Mouse (Mus musculus) heart, adult 2 months (tissue): ENCODE measurements around the gene Bmper.

ENCODE experiments used
- CTCF ChIP-seq: fragments of 200-600 bp; IDR thresholded peaks from 2 replicates; pipeline ENCODE4 v1.8.1; 2022; ENCODE audit warnings: antibody characterized with exemption, mild to moderate bottlenecking, moderate library complexity
- POLR2A ChIP-seq: fragments of 200-500 bp; IDR thresholded peaks from 2 replicates; pipeline ENCODE4 v1.6.1; 2011; ENCODE audit warnings: mild to moderate bottlenecking, low read depth, low read length, control low read depth; ENCODE audit not compliant: insufficient read depth

DNA sequence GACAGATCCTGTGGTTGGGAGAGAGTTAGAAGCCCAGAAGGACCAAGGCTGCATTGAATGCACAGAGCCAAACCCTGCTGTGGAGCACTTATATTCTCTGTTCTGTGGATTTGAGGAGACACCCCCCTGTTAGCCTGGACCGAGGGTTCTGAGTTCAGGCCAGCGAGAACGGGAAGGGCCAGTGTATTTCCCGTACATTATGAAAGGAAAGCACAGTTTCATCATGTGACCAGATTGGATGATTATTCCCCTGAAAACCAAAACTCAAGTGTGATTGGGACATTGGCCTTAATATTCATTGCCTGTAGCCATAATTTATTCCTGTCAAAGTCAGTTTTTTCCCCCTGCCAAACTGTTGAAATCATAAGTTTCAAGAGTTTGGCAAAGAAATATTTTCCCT, 23.9 kb upstream of the Bmper start:
- no peak for TF ChIP-seq CTCF
- no peak for TF ChIP-seq POLR2A
